Mouse (Mus musculus): Measurements from ENCODE around the gene C2cd4a. TPM values are rescaled to one million over a fixed set of nuclear protein-coding genes. Genes with fewer than 3 reads are reported as not detected.
A peak's percentile ranks its signal among the peaks of the same experiment; 100 is the strongest.

Gene C2cd4a
- total RNA-seq, 1 experiment from 2014 or later, result not detected

GRCm38 (mm10) chr9:67839981-67840859, 8.1 kb upstream of the C2cd4a start, which contains the start of gene Vps13c:
Gene Vps13c, plus strand, starts transcription at chr9:67840396.
- peak; percentile 76 for ATAC-seq (replicated peaks; ENCODE audit: insufficient number of reproducible peaks, low FRiP score, low TSS enrichment, poor library complexity, severe bottlenecking)

GRCm38 (mm10) chr9:67837311-67837710, 5.2 kb upstream of the C2cd4a start:
- ATAC-seq (replicated peaks; ENCODE audit: insufficient number of reproducible peaks, low FRiP score, low TSS enrichment, poor library complexity, severe bottlenecking), result no peak

GRCm38 (mm10) chr9:67834535-67834934, 2.4 kb upstream of the C2cd4a start:
- no peak for ATAC-seq (replicated peaks; ENCODE audit: insufficient number of reproducible peaks, low FRiP score, low TSS enrichment, poor library complexity, severe bottlenecking)

GRCm38 (mm10) chr9:67831359-67832045, 628 bp downstream of the C2cd4a start:
- ATAC-seq (replicated peaks; ENCODE audit: insufficient number of reproducible peaks, low FRiP score, low TSS enrichment, poor library complexity, severe bottlenecking), result no peak; the same call in 1 of the 2 replicates

GRCm38 (mm10) chr9:67830411-67831358, 1.4 kb downstream of the C2cd4a start:
- ATAC-seq (replicated peaks; ENCODE audit: insufficient number of reproducible peaks, low FRiP score, low TSS enrichment, poor library complexity, severe bottlenecking), result no peak

- peak; percentile 76; the same call in 1 of the 2 replicates for ATAC-seq (replicated peaks; ENCODE audit: insufficient number of reproducible peaks, low FRiP score, low TSS enrichment, poor library complexity, severe bottlenecking)
Observed at GRCm38 (mm10) chr9:67828182-67828581, 3.9 kb downstream of the C2cd4a start.

GRCm38 (mm10) chr9:67825527-67825926, 6.6 kb downstream of the C2cd4a start:
- ATAC-seq (replicated peaks; ENCODE audit: insufficient number of reproducible peaks, low FRiP score, low TSS enrichment, poor library complexity, severe bottlenecking), result no peak

GRCm38 (mm10) chr9:67823131-67823530, 9.0 kb downstream of the C2cd4a start:
- no peak for ATAC-seq (replicated peaks; ENCODE audit: insufficient number of reproducible peaks, low FRiP score, low TSS enrichment, poor library complexity, severe bottlenecking)

- no peak for ATAC-seq (replicated peaks; ENCODE audit: insufficient number of reproducible peaks, low FRiP score, low TSS enrichment, poor library complexity, severe bottlenecking)
Observed at GRCm38 (mm10) chr9:67818668-67818950, 13.5 kb downstream of the C2cd4a start.

- ATAC-seq (replicated peaks; ENCODE audit: insufficient number of reproducible peaks, low FRiP score, low TSS enrichment, poor library complexity, severe bottlenecking), result no peak
Observed at GRCm38 (mm10) chr9:67817898-67818667, 14.0 kb downstream of the C2cd4a start.

GRCm38 (mm10) chr9:67816172-67816928, 15.8 kb downstream of the C2cd4a start:
- no peak for ATAC-seq (replicated peaks; ENCODE audit: insufficient number of reproducible peaks, low FRiP score, low TSS enrichment, poor library complexity, severe bottlenecking)

- no peak for ATAC-seq (replicated peaks; ENCODE audit: insufficient number of reproducible peaks, low FRiP score, low TSS enrichment, poor library complexity, severe bottlenecking)
Observed at GRCm38 (mm10) chr9:67813665-67814337, 18.3 kb downstream of the C2cd4a start.

- ATAC-seq (replicated peaks; ENCODE audit: insufficient number of reproducible peaks, low FRiP score, low TSS enrichment, poor library complexity, severe bottlenecking), result no peak
Observed at GRCm38 (mm10) chr9:67813171-67813570, 19.0 kb downstream of the C2cd4a start.

- no peak for ATAC-seq (replicated peaks; ENCODE audit: insufficient number of reproducible peaks, low FRiP score, low TSS enrichment, poor library complexity, severe bottlenecking)
Observed at GRCm38 (mm10) chr9:67811116-67811515, 21.0 kb downstream of the C2cd4a start.

GRCm38 (mm10) chr9:67810527-67810926, 21.6 kb downstream of the C2cd4a start:
- ATAC-seq (replicated peaks; ENCODE audit: insufficient number of reproducible peaks, low FRiP score, low TSS enrichment, poor library complexity, severe bottlenecking), result no peak

- no peak for ATAC-seq (replicated peaks; ENCODE audit: insufficient number of reproducible peaks, low FRiP score, low TSS enrichment, poor library complexity, severe bottlenecking)
Observed at GRCm38 (mm10) chr9:67807000-67807399, 25.1 kb downstream of the C2cd4a start.

GRCm38 (mm10) chr9:67802241-67802640, 29.9 kb downstream of the C2cd4a start:
- no peak for ATAC-seq (replicated peaks; ENCODE audit: insufficient number of reproducible peaks, low FRiP score, low TSS enrichment, poor library complexity, severe bottlenecking)
